Mouse (Mus musculus) activated CD4-positive, CD25-positive, alpha-beta regulatory T cell, adult 4 months (primary cell): ENCODE measurements around the gene Cfap126. TPM values are rescaled to one million over a fixed set of nuclear protein-coding genes. Genes with fewer than 3 reads are reported as not detected.
A peak's percentile ranks its signal among the peaks of the same experiment; 100 is the strongest.

Source experiments
- ATAC-seq: one replicate; pipeline ENCODE4 v1.8.0; 2017
- polyA plus RNA-seq, 2 experiments: library from polyadenylated mRNA; unstranded; fragments of 100-300 nt; shearing (Covaris generic); gene quantifications; one replicate each; pipeline ENCODE4 v1.2.1; 2017

Cfap126 gene
- polyA plus RNA-seq, 2 experiments from 2014 or later: 2.1 to 2.4 TPM

DNA sequence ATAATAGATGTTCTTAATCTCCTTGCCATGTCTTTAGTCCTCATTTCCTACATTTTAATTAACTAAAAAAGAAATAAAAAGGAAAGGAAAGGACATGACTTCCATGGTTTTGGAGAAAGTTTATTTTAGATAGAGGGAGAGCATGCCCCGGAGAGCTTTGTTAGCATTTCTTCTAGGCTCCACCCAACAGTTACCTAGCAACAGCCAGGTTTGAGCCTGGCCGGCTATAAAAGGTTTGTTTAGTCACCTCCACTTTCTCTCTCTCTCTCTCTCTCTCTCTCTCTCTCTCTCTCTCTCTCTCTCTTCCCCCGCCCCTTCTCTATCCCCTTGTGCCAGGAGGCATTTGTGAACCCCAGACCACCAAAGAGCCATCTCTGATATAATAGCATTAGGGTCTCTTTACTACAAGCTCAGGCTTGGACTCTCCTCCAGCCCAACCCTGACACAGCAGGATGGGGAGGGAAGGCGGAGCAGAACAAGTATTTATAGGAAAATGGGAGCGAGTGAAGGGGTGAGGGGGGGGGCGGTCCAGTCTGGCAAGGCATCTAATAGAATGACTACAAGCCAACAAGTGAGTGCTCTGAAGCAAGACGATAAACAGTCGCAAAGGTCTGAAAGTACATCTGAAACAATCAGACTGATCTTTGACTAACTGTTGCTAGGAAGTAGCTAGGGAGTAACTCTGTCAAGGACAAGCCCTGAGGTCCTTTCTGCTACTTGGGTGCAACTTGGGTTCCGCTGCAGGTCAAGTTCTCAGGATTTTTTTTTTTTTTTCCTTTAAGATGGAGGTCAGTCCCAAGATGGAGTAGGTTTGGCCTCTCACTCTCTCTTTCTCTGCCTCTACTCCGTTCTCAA, 17.4 kb upstream of the Cfap126 start:
- ATAC-seq: no peak

GRCm38 (mm10) chr1:171097136-171097535, 16.6 kb upstream of the Cfap126 start:
- ATAC-seq: no peak

GRCm38 (mm10) chr1:171097612-171098011, 16.1 kb upstream of the Cfap126 start:
- ATAC-seq: no peak

DNA sequence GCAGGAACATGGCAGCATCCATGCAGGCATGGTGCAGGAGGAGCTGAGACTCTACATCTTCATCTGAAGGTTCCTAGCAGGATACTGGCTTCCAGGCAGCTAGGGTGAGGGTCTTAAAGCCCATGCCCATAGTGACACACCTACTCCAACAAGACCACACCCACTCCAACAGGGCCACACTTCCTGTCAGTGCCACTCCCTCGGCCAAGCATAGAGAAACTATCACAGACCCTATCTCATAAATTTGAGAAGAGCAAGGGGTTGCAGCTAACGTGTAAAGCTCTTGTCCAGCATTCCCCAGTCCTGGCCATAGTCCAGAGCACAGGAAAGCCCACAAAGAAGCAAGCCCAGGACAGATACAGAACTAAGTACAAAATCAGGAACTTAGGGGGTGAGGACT, 12.7 kb upstream of the Cfap126 start:
- no peak for ATAC-seq

GRCm38 (mm10) chr1:171101733-171102546, 11.8 kb upstream of the Cfap126 start:
- ATAC-seq: peak; percentile 76

GRCm38 (mm10) chr1:171102547-171103177, 11.1 kb upstream of the Cfap126 start:
- peak; percentile 55 for ATAC-seq

DNA sequence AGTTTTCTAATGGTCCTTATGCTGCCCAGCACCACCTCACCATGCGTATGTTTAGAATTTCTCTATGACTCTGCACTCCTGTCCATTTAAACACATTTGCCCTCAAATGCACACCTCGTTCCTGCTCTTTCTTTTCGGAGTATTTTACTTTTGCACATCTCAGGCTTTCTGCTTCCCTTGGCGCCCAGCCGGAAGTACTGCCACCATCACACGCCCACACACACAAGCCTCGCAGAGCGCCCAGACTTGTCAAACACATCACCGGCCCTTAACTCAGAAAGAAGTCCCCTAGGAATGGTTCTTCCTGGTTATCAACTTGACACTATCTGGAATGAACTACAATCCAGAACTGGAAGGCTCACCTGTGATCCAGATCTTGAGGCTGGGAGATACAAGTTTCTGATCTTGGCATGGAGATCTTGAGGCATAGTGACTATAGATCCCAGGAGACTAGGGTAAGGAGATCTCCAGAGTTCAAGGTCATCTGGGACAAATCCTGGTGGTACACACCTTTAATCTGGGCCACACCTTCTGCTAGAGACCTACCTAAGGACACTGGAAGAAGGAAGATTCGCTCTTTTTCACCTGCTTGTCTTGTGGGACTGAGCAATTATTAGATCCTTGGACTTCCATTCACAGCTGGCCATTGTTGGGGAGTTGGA, 10.4 kb upstream of the Cfap126 start:
- peak; percentile 20 for ATAC-seq

DNA sequence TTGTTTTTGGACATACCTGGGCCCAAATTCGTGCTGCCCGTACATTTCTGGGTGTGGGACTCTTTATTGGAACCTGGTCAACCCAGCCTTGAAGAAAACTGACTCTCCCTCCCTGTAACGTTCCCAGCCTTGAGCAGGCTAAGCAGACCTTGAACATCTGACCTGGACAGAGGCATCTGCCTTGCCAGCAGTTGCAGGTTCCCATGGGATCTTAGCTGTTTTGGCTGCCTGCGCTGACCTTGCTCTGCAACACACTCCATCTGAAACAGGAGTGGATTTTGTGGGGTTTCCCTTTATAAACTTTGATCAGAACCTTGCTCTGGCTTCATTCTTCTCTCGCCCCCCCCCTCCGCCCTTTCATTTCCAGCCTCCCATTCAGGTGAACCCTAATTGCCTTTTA, 8.5 kb upstream of the Cfap126 start:
- no peak for ATAC-seq

- no peak for ATAC-seq
Measured at GRCm38 (mm10) chr1:171109620-171110019, 4.1 kb upstream of the Cfap126 start.

DNA sequence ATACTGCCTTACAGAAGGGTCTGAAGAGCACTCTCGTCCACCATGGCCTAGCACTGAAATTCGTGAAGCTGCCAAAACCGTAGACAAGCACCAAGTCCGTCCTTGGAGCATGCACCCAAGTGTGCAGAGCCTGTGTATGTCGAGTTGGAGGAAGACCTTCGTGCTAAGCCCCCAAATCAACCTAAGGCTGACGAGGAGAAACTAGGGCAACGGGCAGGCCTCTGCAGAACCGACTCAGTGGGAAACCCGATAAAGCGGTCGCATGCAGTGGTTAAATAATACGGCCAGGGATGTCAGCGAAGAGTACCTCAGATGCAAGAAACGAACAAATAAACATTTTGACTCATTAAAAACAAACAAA, 3.1 kb upstream of the Cfap126 start:
- no peak for ATAC-seq

GRCm38 (mm10) chr1:171111020-171111780, 2.5 kb upstream of the Cfap126 start:
- peak; percentile 72 for ATAC-seq

- ATAC-seq: no peak
Measured at GRCm38 (mm10) chr1:171111781-171112575, 1.7 kb upstream of the Cfap126 start.

GRCm38 (mm10) chr1:171112986-171113385, 732 bp upstream of the Cfap126 start:
- no peak for ATAC-seq

GRCm38 (mm10) chr1:171116280-171116679, 2.6 kb downstream of the Cfap126 start:
- no peak for ATAC-seq

GRCm38 (mm10) chr1:171118269-171118684, 4.6 kb downstream of the Cfap126 start:
- no peak for ATAC-seq

DNA sequence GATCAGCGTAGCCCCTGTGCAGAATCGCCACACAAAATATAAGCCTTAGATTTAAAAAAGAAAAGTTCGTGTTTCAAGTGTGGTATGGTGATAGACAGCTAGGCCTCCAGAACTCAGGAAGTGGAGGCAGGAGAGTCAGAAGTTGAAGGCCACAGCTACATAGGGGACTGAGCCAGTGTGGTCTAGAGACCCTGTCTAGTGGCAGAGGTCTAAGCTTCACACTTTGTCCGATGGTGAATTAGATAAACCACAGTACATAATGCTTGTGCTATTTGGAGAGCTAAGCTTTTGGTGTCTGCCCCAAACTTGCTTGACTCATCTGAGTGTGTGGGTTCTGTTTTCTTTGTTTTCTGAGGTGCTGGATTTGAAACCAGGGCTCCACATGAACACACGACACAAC, 5.3 kb downstream of the Cfap126 start:
- ATAC-seq: no peak

DNA sequence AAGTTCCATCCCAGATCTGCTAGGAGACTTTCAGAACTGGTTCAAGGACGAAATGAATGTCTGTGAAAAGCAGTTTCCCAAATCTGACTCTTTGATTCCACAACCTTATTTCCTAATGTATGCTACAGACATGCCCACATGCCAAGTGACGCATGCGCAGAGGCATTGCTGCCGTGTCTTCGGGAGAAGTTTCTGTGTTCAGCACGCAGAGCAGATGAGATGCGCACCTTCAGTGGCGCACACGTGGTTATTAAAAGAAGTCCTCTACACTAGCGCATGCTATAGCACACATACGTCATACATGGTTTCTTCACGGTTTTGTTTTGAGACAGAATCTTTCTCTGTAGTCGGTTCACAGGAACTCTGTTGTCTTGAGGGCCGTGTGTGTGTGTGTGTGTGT, 5.7 kb downstream of the Cfap126 start:
- no peak for ATAC-seq

- ATAC-seq: no peak
Measured at GRCm38 (mm10) chr1:171120893-171121292, 7.2 kb downstream of the Cfap126 start.

GRCm38 (mm10) chr1:171121839-171122238, 8.1 kb downstream of the Cfap126 start:
- no peak for ATAC-seq

DNA sequence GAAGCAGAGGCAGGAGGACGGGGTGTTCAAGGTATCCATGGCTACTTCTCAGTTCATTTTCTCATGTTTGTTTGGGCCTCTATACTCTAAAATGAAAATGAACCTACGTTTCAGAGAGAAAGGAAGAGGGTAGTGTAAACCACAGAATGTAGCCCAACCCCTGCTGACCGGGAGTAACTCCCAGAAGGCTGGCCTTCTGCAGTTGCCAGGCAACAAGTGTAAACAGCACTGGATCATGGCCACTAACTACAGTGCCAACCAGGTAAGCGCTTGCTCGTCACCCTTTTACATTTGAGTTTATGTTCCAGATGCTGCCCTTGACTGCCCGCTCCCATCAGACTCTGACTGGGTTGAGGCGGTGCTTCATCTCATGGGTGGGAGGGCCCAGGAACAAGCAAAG, 9.2 kb downstream of the Cfap126 start:
- peak; percentile 77 for ATAC-seq

DNA sequence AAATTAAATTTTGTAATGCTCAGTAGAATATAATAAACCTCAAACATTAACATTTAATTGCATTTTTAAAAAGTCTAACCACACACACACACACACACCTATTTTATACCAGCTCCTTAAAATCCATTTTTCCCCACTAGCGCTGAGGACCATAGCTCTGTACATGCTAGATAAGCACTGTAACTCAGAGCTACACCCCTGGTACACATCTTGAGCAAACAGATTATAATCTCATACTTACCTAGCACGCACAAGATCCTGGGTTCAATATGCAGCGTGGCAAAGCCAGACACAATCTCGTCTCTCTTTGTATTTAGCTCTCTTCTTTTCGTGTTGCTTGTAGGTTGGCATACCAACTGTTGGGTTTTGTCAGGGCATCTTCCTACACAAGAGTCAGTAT, 10.7 kb downstream of the Cfap126 start:
- ATAC-seq: no peak
